Mouse (Mus musculus): ENCODE data around the gene Tlx1.

DNA sequence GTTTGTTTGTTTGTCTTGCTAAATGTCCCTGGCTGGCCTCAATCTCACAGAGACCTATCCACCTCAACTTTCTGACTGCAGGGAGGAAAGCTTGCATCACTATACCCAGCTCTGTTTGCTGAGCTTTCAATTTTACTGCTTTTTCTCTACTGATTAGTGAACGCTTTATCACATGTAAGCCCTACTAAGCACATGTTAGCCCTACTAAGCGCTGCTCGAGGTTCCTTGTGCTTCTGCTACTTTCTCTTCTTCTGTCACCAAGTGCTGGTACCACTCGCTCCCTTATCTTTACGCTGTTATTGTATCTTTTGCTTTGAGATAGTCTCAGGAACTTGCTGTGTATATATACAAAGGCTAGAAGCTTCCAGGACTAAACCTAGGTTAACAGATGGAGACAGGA is 30.0 kb downstream of the Tlx1 start:
- no peak for TF ChIP-seq ZNF384 (IDR thresholded peaks at IDR 0.05; ENCODE audit: low read depth, low read length)
- no peak for TF ChIP-seq MAFK (IDR thresholded peaks at IDR 0.05; ENCODE audit: insufficient read depth, low read depth, low read length)
- no peak for TF ChIP-seq HCFC1 (IDR thresholded peaks at IDR 0.05; ENCODE audit: borderline replicate concordance, insufficient read depth, low read length)
- no peak for TF ChIP-seq CHD2 (IDR thresholded peaks at IDR 0.05; ENCODE audit: low read depth, low read length)
- no peak for TF ChIP-seq ZC3H11A (IDR thresholded peaks at IDR 0.05; ENCODE audit: borderline replicate concordance, low read depth, low read length)
